Mouse (Mus musculus): ENCODE data around the gene Bmpr1b.

- TF ChIP-seq GATA1 (IDR thresholded peaks at IDR 0.05; ENCODE audit: borderline replicate concordance, low read length) (no peak), FLI1 (IDR thresholded peaks at IDR 0.05; ENCODE audit: low read length) (no peak)
Measured at GRCm38 (mm10) chr3:142094049-142094448, 75.2 kb downstream of the Bmpr1b start.
